Mouse (Mus musculus): Measurements from ENCODE around the gene Ccdc9. TPM values are rescaled to one million over a fixed set of nuclear protein-coding genes. Genes with fewer than 3 reads are reported as not detected.
A peak's percentile ranks its signal among the peaks of the same experiment; 100 is the strongest.
"Not testable (repeated sequence)": the region's sequence is repeated elsewhere in the genome, so short reads cannot be mapped to it uniquely, and the experiment has no call there.

Ccdc9 gene
- total and polyA plus RNA-seq, 3 experiments, result 63.6 to 97.1 TPM; not detected in 1

GRCm38 (mm10) chr7:16255963-16256362 lies 30.6 kb downstream of the Ccdc9 start:
- H3K4me3 ChIP-seq (ENCODE audit: control insufficient read depth in 1 of 2, insufficient read depth in 1 of 2, low read depth in 2 of 2, low read length in 2 of 2); H3K27ac ChIP-seq (ENCODE audit: control insufficient read depth, low read depth, low read length); H3K36me3 ChIP-seq (ENCODE audit: control insufficient read depth in 1 of 2, insufficient read depth in 2 of 2, low read length in 2 of 2); H3K79me2 ChIP-seq (ENCODE audit: control insufficient read depth, insufficient read depth, low read length, poor library complexity); H3K27me3 ChIP-seq (ENCODE audit: control insufficient read depth in 1 of 2, insufficient read depth in 2 of 2, low read length in 2 of 2); H3K9me3 ChIP-seq (replicated peaks; ENCODE audit: insufficient read depth, low read length); H3K9ac ChIP-seq (ENCODE audit: control insufficient read depth, low read depth, low read length, poor library complexity, severe bottlenecking); H3K4me1 ChIP-seq (ENCODE audit: control insufficient read depth in 1 of 2, insufficient read depth in 2 of 2, low read length in 2 of 2); DNase-seq (ENCODE audit: low read depth, low spot score): not testable (repeated sequence)
- TF ChIP-seq TBP (IDR thresholded peaks at IDR 0.05; ENCODE audit: low read depth, low read length), result peak; percentile 87

- Histone ChIP-seq H3K4me3 (ENCODE audit: control insufficient read depth in 1 of 2, insufficient read depth in 1 of 2, low read depth in 2 of 2, low read length in 2 of 2) (peak overlapping the region in 1 of 2 experiments; percentile 25; a peak in 1 of 4 replicates), H3K27me3 (ENCODE audit: control insufficient read depth in 1 of 2, insufficient read depth in 2 of 2, low read length in 2 of 2) (peaks cover 2 to 4% of the 10 kb centered on the region in 2 experiments; a peak in 3 of 4 replicates), H3K4me1 (ENCODE audit: control insufficient read depth in 1 of 2, insufficient read depth in 2 of 2, low read length in 2 of 2) (peaks cover 0 to 2% of the 10 kb centered on the region in 2 experiments; a peak in 1 of 4 replicates), H3K9ac (ENCODE audit: control insufficient read depth, low read depth, low read length, poor library complexity, severe bottlenecking) (peak overlapping the region; percentile 25; the same call in 1 of the 2 replicates), H3K27ac (ENCODE audit: control insufficient read depth, low read depth, low read length) (no peak overlapping the region), H3K9me3 (replicated peaks; ENCODE audit: insufficient read depth, low read length) (no peaks in the 10 kb centered on the region), H3K36me3 (ENCODE audit: control insufficient read depth in 1 of 2, insufficient read depth in 2 of 2, low read length in 2 of 2) (peaks cover 0 to 2% of the 10 kb centered on the region in 2 experiments; a peak in 1 of 4 replicates), H3K79me2 (ENCODE audit: control insufficient read depth, insufficient read depth, low read length, poor library complexity) (no peaks in the 10 kb centered on the region)
- no peak for TF ChIP-seq ZNF384 (IDR thresholded peaks at IDR 0.05; ENCODE audit: low read depth, low read length)
- no peak for TF ChIP-seq BHLHE40 (IDR thresholded peaks at IDR 0.05; ENCODE audit: borderline replicate concordance, low read depth, low read length)
- no peak for TF ChIP-seq TCF12 (IDR thresholded peaks at IDR 0.05; ENCODE audit: low read depth, low read length)
- TF ChIP-seq ELF1 (IDR thresholded peaks at IDR 0.05; ENCODE audit: low read depth, low read length), result no peak
- TF ChIP-seq KAT2A (conservative IDR thresholded peaks at IDR 0.05; ENCODE audit: low read depth, low read length), result no peak
- TF ChIP-seq CHD2 (IDR thresholded peaks at IDR 0.05; ENCODE audit: low read length), result no peak
- TF ChIP-seq RCOR1 (IDR thresholded peaks at IDR 0.05; ENCODE audit: low read depth, low read length), result no peak
- TF ChIP-seq RAD21 (IDR thresholded peaks at IDR 0.05; ENCODE audit: low read depth, low read length), result no peak
- no peak for TF ChIP-seq ZMIZ1 (IDR thresholded peaks at IDR 0.05; ENCODE audit: low read depth, low read length)
- no peak for TF ChIP-seq HCFC1 (IDR thresholded peaks at IDR 0.05; ENCODE audit: low read depth, low read length)
- no peak for TF ChIP-seq TBP (IDR thresholded peaks at IDR 0.05; ENCODE audit: low read depth, low read length)
- no peak for TF ChIP-seq POLR2AphosphoS2 (IDR thresholded peaks at IDR 0.05; ENCODE audit: low read length)
- no peak for TF ChIP-seq USF1 (IDR thresholded peaks at IDR 0.05; ENCODE audit: low read depth, low read length)
- peak; percentile 28 for DNase-seq (ENCODE audit: low read depth, low spot score)
Observed at GRCm38 (mm10) chr7:16254195-16254594, 32.4 kb downstream of the Ccdc9 start.

- TF ChIP-seq ZKSCAN1 (IDR thresholded peaks at IDR 0.05; ENCODE audit: low read depth, low read length) (no peak), MXI1 (IDR thresholded peaks at IDR 0.05; ENCODE audit: low read depth, low read length) (no peak), HCFC1 (IDR thresholded peaks at IDR 0.05; ENCODE audit: low read depth, low read length) (no peak), RAD21 (IDR thresholded peaks at IDR 0.05; ENCODE audit: low read depth, low read length) (no peak), NELFE (IDR thresholded peaks at IDR 0.05; ENCODE audit: low read depth, low read length) (no peak), GATA1 (IDR thresholded peaks at IDR 0.05; ENCODE audit: low read depth, low read length) (no peak), USF1 (IDR thresholded peaks at IDR 0.05; ENCODE audit: low read depth, low read length) (no peak), POLR2AphosphoS5 (IDR thresholded peaks at IDR 0.05; ENCODE audit: borderline replicate concordance, low read depth, low read length) (no peak), MEF2A (IDR thresholded peaks at IDR 0.05; ENCODE audit: extremely low read depth, insufficient replicate concordance, low read depth, low read length, poor library complexity, severe bottlenecking) (no peak), POLR2AphosphoS2 (IDR thresholded peaks at IDR 0.05; ENCODE audit: low read length) (no peak), MAX (IDR thresholded peaks at IDR 0.05; ENCODE audit: low read length) (no peak), CHD1 (IDR thresholded peaks at IDR 0.05; ENCODE audit: low read depth, low read length) (no peak), POLR2A (IDR thresholded peaks at IDR 0.05; ENCODE audit: control insufficient read depth in 1 of 2, insufficient read depth in 1 of 2, low read depth in 1 of 2, low read length in 2 of 2, poor library complexity in 1 of 2) (no peak), TCF12 (IDR thresholded peaks at IDR 0.05; ENCODE audit: low read depth, low read length) (no peak), TBP (IDR thresholded peaks at IDR 0.05; ENCODE audit: low read depth, low read length) (no peak), E2F4 (IDR thresholded peaks at IDR 0.05; ENCODE audit: borderline replicate concordance, low read depth, low read length) (no peak)
Observed at GRCm38 (mm10) chr7:16250687-16251086, 35.9 kb downstream of the Ccdc9 start.

More at GRCm38 (mm10) chr7:16250687-16251086, 35.9 kb downstream of the Ccdc9 start:
- H3K4me3 ChIP-seq (ENCODE audit: control insufficient read depth in 1 of 2, insufficient read depth in 1 of 2, low read depth in 2 of 2, low read length in 2 of 2), result no peak overlapping the region
- peaks cover 2 to 3% of the 10 kb centered on the region in 2 experiments; a peak in 3 of 4 replicates for H3K27me3 ChIP-seq (ENCODE audit: control insufficient read depth in 1 of 2, insufficient read depth in 2 of 2, low read length in 2 of 2)
- no peaks in the 10 kb centered on the region for H3K9me3 ChIP-seq (replicated peaks; ENCODE audit: insufficient read depth, low read length)
- H3K36me3 ChIP-seq (ENCODE audit: control insufficient read depth in 1 of 2, insufficient read depth in 2 of 2, low read length in 2 of 2), result peaks cover 0 to 2% of the 10 kb centered on the region in 2 experiments; a peak in 1 of 4 replicates
- no peak for DNase-seq (ENCODE audit: low read depth, low spot score)
- H3K9ac ChIP-seq (ENCODE audit: control insufficient read depth, low read depth, low read length, poor library complexity, severe bottlenecking), result no peak overlapping the region
- no peaks in the 10 kb centered on the region for H3K79me2 ChIP-seq (ENCODE audit: control insufficient read depth, insufficient read depth, low read length, poor library complexity)
- peaks cover 0 to 2% of the 10 kb centered on the region in 2 experiments; a peak in 1 of 4 replicates for H3K4me1 ChIP-seq (ENCODE audit: control insufficient read depth in 1 of 2, insufficient read depth in 2 of 2, low read length in 2 of 2)
- H3K27ac ChIP-seq (ENCODE audit: control insufficient read depth, low read depth, low read length), result no peak overlapping the region
